Mouse (Mus musculus): ENCODE data around the gene Iqsec2. TPM values are rescaled to one million over a fixed set of nuclear protein-coding genes. Genes with fewer than 3 reads are reported as not detected.

The Iqsec2 gene
- total and polyA plus RNA-seq, 3 experiments: 0.19 to 1.7 TPM; not detected in 1

- Histone ChIP-seq H3K4me1 (ENCODE audit: control insufficient read depth in 1 of 2, insufficient read depth in 2 of 2, low read length in 2 of 2) (peaks cover 6 to 9% of the 10 kb centered on the region in 2 experiments; a peak in 3 of 4 replicates), H3K4me3 (ENCODE audit: control insufficient read depth in 1 of 2, insufficient read depth in 1 of 2, low read depth in 2 of 2, low read length in 2 of 2) (no peak overlapping the region), H3K27ac (ENCODE audit: control insufficient read depth, low read depth, low read length) (peak overlapping the region; percentile 58), H3K36me3 (ENCODE audit: control insufficient read depth in 1 of 2, insufficient read depth in 2 of 2, low read length in 2 of 2) (peaks cover 0 to 8% of the 10 kb centered on the region in 2 experiments; a peak in 1 of 4 replicates), H3K9me3 (replicated peaks; ENCODE audit: insufficient read depth, low read length) (no peaks in the 10 kb centered on the region), H3K9ac (ENCODE audit: control insufficient read depth, low read depth, low read length, poor library complexity, severe bottlenecking) (peak overlapping the region; percentile 29; the same call in 1 of the 2 replicates), H3K27me3 (ENCODE audit: control insufficient read depth in 1 of 2, insufficient read depth in 2 of 2, low read length in 2 of 2) (peaks cover 0 to 3% of the 10 kb centered on the region in 2 experiments; a peak in 2 of 4 replicates), H3K79me2 (ENCODE audit: control insufficient read depth, insufficient read depth, low read length, poor library complexity) (no peaks in the 10 kb centered on the region)
- TF ChIP-seq CHD1 (IDR thresholded peaks at IDR 0.05; ENCODE audit: low read depth, low read length) (no peak), UBTF (IDR thresholded peaks at IDR 0.05; ENCODE audit: borderline replicate concordance, insufficient read depth, low read depth, low read length) (no peak), USF2 (IDR thresholded peaks at IDR 0.05; ENCODE audit: borderline replicate concordance in 1 of 2, insufficient read depth in 1 of 2, low read depth in 1 of 2, low read length in 2 of 2) (no peak), SMC3 (IDR thresholded peaks at IDR 0.05; ENCODE audit: low read depth, low read length) (no peak), ZC3H11A (IDR thresholded peaks at IDR 0.05; ENCODE audit: low read depth, low read length) (no peak), POLR2A (IDR thresholded peaks at IDR 0.05; ENCODE audit: control insufficient read depth in 1 of 2, insufficient read depth in 1 of 2, low read depth in 1 of 2, low read length in 2 of 2, poor library complexity in 1 of 2) (no peak), TCF12 (IDR thresholded peaks at IDR 0.05; ENCODE audit: low read depth, low read length) (no peak), SIN3A (IDR thresholded peaks at IDR 0.05; ENCODE audit: low read length) (no peak), MYB (IDR thresholded peaks at IDR 0.05; ENCODE audit: low read depth, low read length) (no peak), RCOR1 (IDR thresholded peaks at IDR 0.05; ENCODE audit: low read depth, low read length) (no peak), MXI1 (IDR thresholded peaks at IDR 0.05; ENCODE audit: low read depth, low read length) (no peak), ZKSCAN1 (IDR thresholded peaks at IDR 0.05; ENCODE audit: low read depth, low read length) (no peak), KAT2A (conservative IDR thresholded peaks at IDR 0.05; ENCODE audit: low read depth, low read length) (no peak), ETS1 (IDR thresholded peaks at IDR 0.05; ENCODE audit: low read depth, low read length) (no peak), MEF2A (IDR thresholded peaks at IDR 0.05; ENCODE audit: extremely low read depth, insufficient replicate concordance, low read depth, low read length, poor library complexity, severe bottlenecking) (no peak), ZMIZ1 (IDR thresholded peaks at IDR 0.05; ENCODE audit: low read depth, low read length) (no peak), TBP (IDR thresholded peaks at IDR 0.05; ENCODE audit: low read depth, low read length) (no peak), GABPA (IDR thresholded peaks at IDR 0.05; ENCODE audit: low read depth, low read length) (no peak)
- peak; percentile 36 for DNase-seq (ENCODE audit: low read depth, low spot score)
Observed at GRCm38 (mm10) chrX:152203247-152203646, 59.2 kb downstream of the Iqsec2 start.

GRCm38 (mm10) chrX:152205486-152205885 is 61.4 kb downstream of the Iqsec2 start:
- Histone ChIP-seq H3K4me1 (ENCODE audit: control insufficient read depth in 1 of 2, insufficient read depth in 2 of 2, low read length in 2 of 2) (peaks cover 6 to 9% of the 10 kb centered on the region in 2 experiments; a peak in 3 of 4 replicates), H3K79me2 (ENCODE audit: control insufficient read depth, insufficient read depth, low read length, poor library complexity) (no peaks in the 10 kb centered on the region), H3K4me3 (ENCODE audit: control insufficient read depth in 1 of 2, insufficient read depth in 1 of 2, low read depth in 2 of 2, low read length in 2 of 2) (no peak overlapping the region), H3K27ac (ENCODE audit: control insufficient read depth, low read depth, low read length) (no peak overlapping the region), H3K27me3 (ENCODE audit: control insufficient read depth in 1 of 2, insufficient read depth in 2 of 2, low read length in 2 of 2) (no peaks in the 10 kb centered on the region), H3K9me3 (replicated peaks; ENCODE audit: insufficient read depth, low read length) (no peaks in the 10 kb centered on the region), H3K9ac (ENCODE audit: control insufficient read depth, low read depth, low read length, poor library complexity, severe bottlenecking) (no peak overlapping the region), H3K36me3 (ENCODE audit: control insufficient read depth in 1 of 2, insufficient read depth in 2 of 2, low read length in 2 of 2) (peaks cover 0 to 8% of the 10 kb centered on the region in 2 experiments; a peak in 1 of 4 replicates)
- TF ChIP-seq RCOR1 (IDR thresholded peaks at IDR 0.05; ENCODE audit: low read depth, low read length): no peak
- no peak for TF ChIP-seq RAD21 (IDR thresholded peaks at IDR 0.05; ENCODE audit: low read depth, low read length)
- TF ChIP-seq MAX (IDR thresholded peaks at IDR 0.05; ENCODE audit: low read length): no peak
- no peak for TF ChIP-seq ETS1 (IDR thresholded peaks at IDR 0.05; ENCODE audit: low read depth, low read length)
- TF ChIP-seq POLR2AphosphoS2 (IDR thresholded peaks at IDR 0.05; ENCODE audit: low read length): no peak
- TF ChIP-seq MAZ (IDR thresholded peaks at IDR 0.05; ENCODE audit: low read depth, low read length): no peak
- no peak for TF ChIP-seq ZMIZ1 (IDR thresholded peaks at IDR 0.05; ENCODE audit: low read depth, low read length)
- no peak for TF ChIP-seq MYC (IDR thresholded peaks at IDR 0.05; ENCODE audit: low read depth, low read length)
- TF ChIP-seq HCFC1 (IDR thresholded peaks at IDR 0.05; ENCODE audit: low read depth, low read length): no peak
- TF ChIP-seq ZC3H11A (IDR thresholded peaks at IDR 0.05; ENCODE audit: low read depth, low read length): no peak
- TF ChIP-seq CHD1 (IDR thresholded peaks at IDR 0.05; ENCODE audit: low read depth, low read length): no peak
- TF ChIP-seq SMC3 (IDR thresholded peaks at IDR 0.05; ENCODE audit: low read depth, low read length): no peak
- TF ChIP-seq E2F4 (IDR thresholded peaks at IDR 0.05; ENCODE audit: borderline replicate concordance, low read depth, low read length): no peak
- TF ChIP-seq MAFK (IDR thresholded peaks at IDR 0.05; ENCODE audit: borderline replicate concordance, low read depth, low read length): no peak
- TF ChIP-seq CHD2 (IDR thresholded peaks at IDR 0.05; ENCODE audit: low read length): no peak
- TF ChIP-seq UBTF (IDR thresholded peaks at IDR 0.05; ENCODE audit: borderline replicate concordance, insufficient read depth, low read depth, low read length): no peak
- TF ChIP-seq GABPA (IDR thresholded peaks at IDR 0.05; ENCODE audit: low read depth, low read length): no peak
- TF ChIP-seq TBP (IDR thresholded peaks at IDR 0.05; ENCODE audit: low read depth, low read length): no peak
- DNase-seq (ENCODE audit: low read depth, low spot score): no peak

Measured in MEL (cell line).